Mouse (Mus musculus) liver, postnatal 0 days (tissue): ENCODE measurements at regions not wholly inside any gene's neighbourhood (a gene's known extent, or its start where the extent isn't known, plus 50 kb on each side); places are given as distances from the start of the nearest gene placed in this dataset.

Experiments used
- CTCF ChIP-seq: sonication (generic); IDR thresholded peaks from 2 replicates; pipeline ENCODE4 v1.5.1; 2016; ENCODE audit warnings: antibody characterized with exemption, low read depth
- EP300 ChIP-seq: IDR thresholded peaks from 2 replicates; pipeline ENCODE4 v1.6.1; 2016; ENCODE audit warnings: antibody characterized with exemption, low read depth, mild to moderate bottlenecking

- TF ChIP-seq EP300 (no peak), CTCF (peak; percentile 27; the same call in 1 of the 2 replicates)
Measured at GRCm38 (mm10) chr4:11903861-11904260, 77.2 kb downstream of the Gm10604 start.
